Mouse (Mus musculus) left cerebral cortex, adult 18-20 months (tissue): ENCODE results near the gene Cdk6. TPM values are rescaled to one million over a fixed set of nuclear protein-coding genes. Genes with fewer than 3 reads are reported as not detected.
"Not testable (repeated sequence)": the region's sequence is repeated elsewhere in the genome, so short reads cannot be mapped to it uniquely, and the experiment has no call there.

Experiments used
- DNase-seq, 2 experiments: peaks; one replicate each; pipeline ENCODE4 v3.0.0; 2021 to 2022; ENCODE audit warnings: low spot score in 2 of 2, mixed read lengths in 1 of 2
- total RNA-seq, 2 experiments: library from RNA; stranded (reverse); gene quantifications; 2 replicates each; pipeline ENCODE4 v1.2.3; 2021

The Cdk6 gene
- total RNA-seq, 2 experiments from 2014 or later = 2.2 to 3.8 TPM

GRCm38 (mm10) chr5:3376167-3376566 lies 34.9 kb downstream of the Cdk6 start:
- DNase-seq = no peak

- DNase-seq = no peak
These were observed 38.0 kb downstream of the Cdk6 start for GRCm38 (mm10) chr5:3379252-3379651.

- DNase-seq = no peak
These were observed 39.5 kb downstream of the Cdk6 start for GRCm38 (mm10) chr5:3380692-3381233.

- DNase-seq = no peak
These were observed 40.5 kb downstream of the Cdk6 start for GRCm38 (mm10) chr5:3381795-3382194.

GRCm38 (mm10) chr5:3382343-3383040 lies 41.2 kb downstream of the Cdk6 start:
- no peak for DNase-seq

- DNase-seq = no peak
These were observed 42.3 kb downstream of the Cdk6 start for GRCm38 (mm10) chr5:3383547-3383946.

GRCm38 (mm10) chr5:3385078-3385477 lies 43.8 kb downstream of the Cdk6 start:
- no peak for DNase-seq

- DNase-seq = no peak
These were observed 44.9 kb downstream of the Cdk6 start for GRCm38 (mm10) chr5:3386021-3386730.

GRCm38 (mm10) chr5:3386731-3387087 lies 45.4 kb downstream of the Cdk6 start:
- no peak for DNase-seq

GRCm38 (mm10) chr5:3387138-3387537 lies 45.9 kb downstream of the Cdk6 start:
- no peak for DNase-seq

- no peak for DNase-seq
These were observed 51.6 kb downstream of the Cdk6 start for GRCm38 (mm10) chr5:3392856-3393255.

GRCm38 (mm10) chr5:3394145-3394544 lies 52.9 kb downstream of the Cdk6 start:
- no peak for DNase-seq

- DNase-seq = no peak
These were observed 53.7 kb downstream of the Cdk6 start for GRCm38 (mm10) chr5:3395020-3395419.

- DNase-seq = no peak
These were observed 54.9 kb downstream of the Cdk6 start for GRCm38 (mm10) chr5:3396214-3396613.

- no peak for DNase-seq
These were observed 55.8 kb downstream of the Cdk6 start for GRCm38 (mm10) chr5:3396910-3397575.

GRCm38 (mm10) chr5:3399784-3400494 lies 58.7 kb downstream of the Cdk6 start:
- DNase-seq = no peak

GRCm38 (mm10) chr5:3405102-3405501 lies 63.8 kb downstream of the Cdk6 start:
- DNase-seq = no peak

GRCm38 (mm10) chr5:3405503-3405902 lies 64.2 kb downstream of the Cdk6 start:
- DNase-seq = no peak

- DNase-seq = no peak
These were observed 66.6 kb downstream of the Cdk6 start for GRCm38 (mm10) chr5:3407926-3408325.

- not testable (repeated sequence) for DNase-seq
These were observed 76.9 kb downstream of the Cdk6 start for GRCm38 (mm10) chr5:3418183-3418582.

- no peak for DNase-seq
These were observed 79.0 kb downstream of the Cdk6 start for GRCm38 (mm10) chr5:3420094-3420831.
